Mouse (Mus musculus): ENCODE results near the gene Omg. TPM values are rescaled to one million over a fixed set of nuclear protein-coding genes. Genes with fewer than 3 reads are reported as not detected.

Omg gene
- polyA plus RNA-seq, 1 experiment from 2014 or later, result 0.34 TPM

GRCm38 (mm10) chr11:79483876-79484528, 19.9 kb downstream of the Omg start:
- no peaks in the 10 kb centered on the region for H3K79me2 ChIP-seq (ENCODE audit: inconsistent target)
- H3K36me3 ChIP-seq (ENCODE audit: inconsistent target), result no peaks in the 10 kb centered on the region; the same call in 1 of the 2 replicates
- H3K4me3 ChIP-seq (ENCODE audit: inconsistent target), result no peak overlapping the region
- WGBS (ENCODE audit: missing documents), result 98% methylated on average over 7 of the region's 7 CpGs
- H3K27ac ChIP-seq, result no peak overlapping the region

GRCm38 (mm10) chr11:79483392-79483791, 20.5 kb downstream of the Omg start:
- Histone ChIP-seq H3K36me3 (ENCODE audit: inconsistent target) (peaks cover under 1% of the 10 kb centered on the region; the same call in 1 of the 2 replicates), H3K27ac (no peak overlapping the region), H3K4me3 (ENCODE audit: inconsistent target) (no peak overlapping the region), H3K79me2 (ENCODE audit: inconsistent target) (no peaks in the 10 kb centered on the region)
- 97% methylated on average over 6 of the region's 6 CpGs for WGBS (ENCODE audit: missing documents)

- Histone ChIP-seq H3K36me3 (ENCODE audit: inconsistent target) (peaks cover 25% of the 10 kb centered on the region), H3K79me2 (ENCODE audit: inconsistent target) (no peaks in the 10 kb centered on the region), H3K4me3 (ENCODE audit: inconsistent target) (no peak overlapping the region), H3K27ac (no peak overlapping the region)
- WGBS (ENCODE audit: missing documents), result 93% methylated on average over 1 of the region's 1 CpGs
These were observed 35.8 kb downstream of the Omg start for GRCm38 (mm10) chr11:79468097-79468496.

- peaks cover 11% of the 10 kb centered on the region; the same call in 1 of the 2 replicates for H3K36me3 ChIP-seq (ENCODE audit: inconsistent target)
- no peak overlapping the region for H3K4me3 ChIP-seq (ENCODE audit: inconsistent target)
- 85% methylated on average over 3 of the region's 3 CpGs for WGBS (ENCODE audit: missing documents)
- peak overlapping the region; percentile 21; the same call in 1 of the 2 replicates for H3K27ac ChIP-seq
- H3K79me2 ChIP-seq (ENCODE audit: inconsistent target), result no peaks in the 10 kb centered on the region
These were observed 43.0 kb downstream of the Omg start for GRCm38 (mm10) chr11:79460756-79461450.

- Histone ChIP-seq H3K36me3 (ENCODE audit: inconsistent target) (peaks cover 11% of the 10 kb centered on the region; the same call in 1 of the 2 replicates), H3K79me2 (ENCODE audit: inconsistent target) (no peaks in the 10 kb centered on the region), H3K4me3 (ENCODE audit: inconsistent target) (no peak overlapping the region), H3K27ac (no peak overlapping the region)
- 90% methylated on average over 4 of the region's 4 CpGs for WGBS (ENCODE audit: missing documents)
These were observed 44.0 kb downstream of the Omg start for GRCm38 (mm10) chr11:79459846-79460245.

- WGBS (ENCODE audit: missing documents), result 93% methylated on average over 3 of the region's 3 CpGs
These were observed 46.0 kb downstream of the Omg start for GRCm38 (mm10) chr11:79457928-79458327.

GRCm38 (mm10) chr11:79452966-79453365, 50.9 kb downstream of the Omg start:
- Histone ChIP-seq H3K36me3 (ENCODE audit: inconsistent target) (peaks cover 14% of the 10 kb centered on the region), H3K4me3 (ENCODE audit: inconsistent target) (no peak overlapping the region), H3K27ac (no peak overlapping the region), H3K79me2 (ENCODE audit: inconsistent target) (no peaks in the 10 kb centered on the region)

More at GRCm38 (mm10) chr11:79457928-79458327, 46.0 kb downstream of the Omg start:
- Histone ChIP-seq H3K79me2 (ENCODE audit: inconsistent target) (no peaks in the 10 kb centered on the region), H3K4me3 (ENCODE audit: inconsistent target) (no peak overlapping the region), H3K27ac (no peak overlapping the region), H3K36me3 (ENCODE audit: inconsistent target) (peaks cover 23% of the 10 kb centered on the region)

Other genes starting within 250 kb of the Omg start
- 75.5 to 113 TPM (median 94.4 TPM) in 3 replicates for gene Wsb1, start 249.4 kb downstream of the Omg start, polyA plus RNA-seq (2018)
- gene Gm9964, start 207.2 kb downstream of the Omg start, polyA plus RNA-seq (2018), result not detected in 3 replicates
- gene Nf1, start 164.4 kb downstream of the Omg start, polyA plus RNA-seq (2018), result 11.9 to 15.5 TPM (median 12.5 TPM) in 3 replicates
- 141 to 593 TPM (median 289 TPM) in 3 replicates for gene Evi2b, start 19.7 kb upstream of the Omg start, polyA plus RNA-seq (2018)
- 12.0 to 26.9 TPM (median 22.2 TPM) in 3 replicates for gene Evi2, start 26.5 kb upstream of the Omg start, polyA plus RNA-seq (2018)
- gene Evi2a, start 26.5 kb upstream of the Omg start, polyA plus RNA-seq (2018), result 439 to 590 TPM (median 443 TPM) in 3 replicates
- gene Rab11fip4, start 87.1 kb upstream of the Omg start, polyA plus RNA-seq (2018), result 0.08 to 0.35 TPM (median 0.17 TPM) in 3 replicates